Mouse (Mus musculus) layer of hippocampus, postnatal 10 days (tissue): ENCODE data around the gene Spata22. TPM values are rescaled to one million over a fixed set of nuclear protein-coding genes. Genes with fewer than 3 reads are reported as not detected.
A peak's percentile ranks its signal among the peaks of the same experiment; 100 is the strongest.
"Not testable (repeated sequence)": the region's sequence is repeated elsewhere in the genome, so short reads cannot be mapped to it uniquely, and the experiment has no call there.

Experiments used
- DNase-seq, 2 experiments: peaks; one replicate each; pipeline ENCODE4 v3.0.0; 2021; ENCODE audit warnings: low spot score in 2 of 2
- long read RNA-seq: library from polyadenylated mRNA; stranded (forward); transcript quantifications from one replicate; pipeline ENCODE4 v2.0.0, GENCODE M21; 2023
- total RNA-seq, 2 experiments: library from RNA; stranded (reverse); gene quantifications; 2 replicates each; pipeline ENCODE4 v1.2.3; 2021

The Spata22 gene
- not detected for total RNA-seq
- long read RNA-seq: 0 reads

DNA sequence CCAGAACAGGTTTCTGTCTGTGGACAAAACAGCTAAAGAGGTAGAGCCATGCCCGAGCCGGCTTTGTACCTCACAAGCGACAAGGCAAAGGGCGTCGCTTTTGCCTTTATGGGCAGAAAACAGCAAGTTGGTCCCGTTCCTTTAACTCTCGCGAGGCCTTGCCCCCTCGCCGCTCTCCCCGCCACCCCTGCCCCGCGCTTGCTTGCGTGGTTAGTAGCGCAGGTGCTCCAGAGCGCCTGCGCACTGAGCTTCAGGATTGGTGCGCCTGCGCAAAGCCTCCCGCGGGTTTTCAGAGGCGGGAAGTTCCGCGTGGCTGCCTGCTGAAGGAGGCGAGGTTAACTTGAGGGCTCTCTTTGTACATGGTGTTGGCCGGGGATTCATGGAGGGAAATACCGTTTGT, at the start of gene Spata22, which contains the start of the genes Aspa and Gm49340:
Gene Spata22, plus strand, starts transcription at position 300 of the 400 bp plus-strand sequence.
Gene Aspa, minus strand, starts transcription at position 155 of the 400 bp plus-strand sequence.
Gene Gm49340, plus strand, starts transcription at position 300 of the 400 bp plus-strand sequence.
- DNase-seq: no peak

DNA sequence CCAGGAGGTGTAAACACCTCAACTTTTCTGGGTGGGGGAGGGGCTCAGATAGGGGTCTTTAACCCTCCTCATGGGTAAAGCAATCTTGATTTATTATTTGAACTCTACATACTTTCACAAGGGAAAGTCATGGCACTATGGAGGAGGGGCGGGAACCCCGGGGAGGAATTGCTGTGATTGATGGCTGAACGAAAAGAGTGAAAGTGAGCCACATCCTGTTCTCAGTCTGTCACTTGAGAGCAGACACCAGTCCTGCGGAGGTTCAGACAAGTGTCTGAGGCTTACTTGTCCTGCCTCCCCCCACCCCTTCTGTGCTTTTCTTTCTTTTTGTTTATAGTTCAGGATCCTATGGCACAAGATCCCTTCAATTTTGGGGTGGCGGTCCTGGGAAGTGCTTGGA, 48.8 kb upstream of the Spata22 start:
- no peak for DNase-seq

DNA sequence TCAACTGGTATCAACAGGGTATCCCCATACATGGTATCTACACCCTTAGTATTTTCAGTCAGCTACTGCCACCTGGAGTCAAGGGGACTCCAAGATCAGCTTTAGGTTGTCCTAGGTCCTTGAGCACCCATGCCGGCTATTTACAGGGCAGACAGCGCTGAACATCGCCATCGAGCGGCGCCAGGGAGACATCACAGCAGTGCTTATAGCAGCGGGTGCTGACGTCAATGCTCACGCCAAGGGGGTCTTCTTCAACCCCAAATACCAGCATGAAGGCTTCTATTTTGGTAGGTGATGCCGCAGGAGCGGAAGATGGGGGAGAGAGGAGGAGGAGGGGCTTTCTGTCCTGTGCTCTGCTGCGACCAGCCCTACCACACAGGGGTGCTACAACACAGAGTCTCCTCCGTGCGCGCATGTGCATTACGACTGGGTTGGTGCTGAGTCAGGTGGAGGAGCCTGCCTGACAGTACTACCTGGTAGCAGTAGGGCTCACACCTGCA, 48.0 kb upstream of the Spata22 start:
- DNase-seq: peak; percentile 64 to 75

DNA sequence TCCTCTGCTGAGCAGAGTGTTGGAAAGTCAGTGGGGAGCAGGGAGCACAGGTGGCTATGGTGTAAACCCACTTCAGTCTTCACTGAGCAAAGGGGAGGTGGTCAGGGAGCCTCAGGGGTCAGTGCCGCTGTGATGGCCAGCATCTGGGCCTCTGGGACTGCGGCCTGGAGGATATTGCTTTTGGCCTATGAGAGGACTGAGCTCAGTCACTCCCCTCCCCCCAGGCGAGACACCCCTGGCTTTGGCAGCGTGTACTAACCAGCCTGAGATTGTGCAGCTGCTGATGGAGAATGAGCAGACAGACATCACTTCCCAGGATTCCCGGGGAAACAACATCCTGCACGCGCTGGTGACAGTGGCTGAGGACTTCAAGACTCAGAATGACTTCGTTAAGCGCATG, 46.2 kb upstream of the Spata22 start:
- peak in 1 of 2 experiments; percentile 10 for DNase-seq

DNA sequence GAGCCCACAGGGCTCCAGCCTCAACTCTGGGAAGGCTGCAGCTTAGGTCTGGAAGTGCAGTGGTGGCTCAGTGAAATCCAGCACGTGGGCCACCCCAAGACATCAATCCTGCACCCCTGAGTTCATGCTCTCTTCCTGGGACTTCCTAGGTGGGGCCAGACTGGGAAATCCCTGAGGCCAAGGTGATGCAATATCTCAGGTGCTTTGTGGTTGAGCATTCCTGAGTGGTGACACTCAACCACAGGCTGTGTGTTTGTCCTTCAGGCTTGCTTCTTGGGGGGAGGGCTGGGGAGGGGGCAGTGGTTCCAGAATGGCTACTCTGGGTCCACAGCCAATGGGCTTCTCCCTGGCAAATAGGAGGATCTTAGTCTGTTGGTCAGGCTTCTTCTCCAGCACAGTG, 45.6 kb upstream of the Spata22 start:
- DNase-seq: no peak

DNA sequence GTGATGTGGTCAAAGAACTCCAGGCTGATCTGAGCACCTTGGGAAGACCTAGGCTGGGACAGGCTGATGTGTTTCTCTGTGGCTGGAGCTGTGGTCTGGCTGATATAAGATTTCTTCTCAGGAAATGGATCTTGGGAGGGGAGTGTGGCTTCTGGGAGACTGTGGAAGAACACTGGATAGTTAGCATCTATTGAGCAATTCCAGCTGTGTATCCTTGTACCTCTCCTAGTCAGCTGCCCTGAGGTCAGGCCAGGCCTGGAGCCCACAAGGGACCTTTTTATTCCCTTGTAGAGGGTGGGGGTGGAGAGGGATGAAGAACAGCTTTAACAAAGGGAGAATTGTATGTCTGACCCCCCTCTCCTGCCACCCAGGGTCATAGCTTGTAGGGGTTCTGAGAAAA, 45.2 kb upstream of the Spata22 start:
- DNase-seq: no peak

DNA sequence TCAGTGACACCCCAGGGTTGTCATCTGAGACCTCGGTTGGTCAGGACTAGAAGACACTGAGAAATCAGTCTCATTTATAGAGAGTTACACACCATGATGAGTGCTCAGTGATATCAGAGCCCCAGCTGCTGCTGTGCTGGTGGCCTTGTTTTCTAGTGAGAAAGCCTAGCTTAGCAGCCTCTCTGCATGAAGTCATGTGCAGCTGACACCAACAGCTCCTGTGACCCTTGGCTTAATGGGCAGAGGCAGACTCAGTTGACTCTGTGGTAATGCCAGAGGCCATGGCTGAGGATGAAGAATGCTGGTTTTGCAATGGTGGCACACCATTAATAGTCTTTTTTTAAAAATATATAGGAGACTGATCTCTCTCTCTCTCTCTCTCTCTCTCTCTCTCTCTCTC, 39.9 kb upstream of the Spata22 start:
- no peak for DNase-seq

DNA sequence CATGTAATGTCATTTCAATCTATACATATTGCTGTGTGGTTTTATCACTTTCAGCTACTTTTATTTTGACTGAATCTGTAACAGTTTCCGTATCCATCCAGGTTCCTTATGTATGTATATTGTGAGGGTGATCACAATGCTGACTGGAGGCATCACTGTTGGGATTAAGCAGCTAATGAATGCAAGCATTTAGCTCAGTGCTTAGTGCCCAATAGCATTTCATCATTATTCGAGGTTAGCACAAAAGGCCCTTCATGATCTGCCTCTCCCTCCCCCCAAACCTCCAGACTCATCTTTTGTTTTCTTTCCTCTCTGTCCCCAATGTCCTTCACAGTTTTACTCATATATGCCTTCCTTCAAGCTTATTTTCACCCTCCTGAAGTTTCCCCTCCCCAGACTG, 26.4 kb upstream of the Spata22 start:
- DNase-seq: no peak

DNA sequence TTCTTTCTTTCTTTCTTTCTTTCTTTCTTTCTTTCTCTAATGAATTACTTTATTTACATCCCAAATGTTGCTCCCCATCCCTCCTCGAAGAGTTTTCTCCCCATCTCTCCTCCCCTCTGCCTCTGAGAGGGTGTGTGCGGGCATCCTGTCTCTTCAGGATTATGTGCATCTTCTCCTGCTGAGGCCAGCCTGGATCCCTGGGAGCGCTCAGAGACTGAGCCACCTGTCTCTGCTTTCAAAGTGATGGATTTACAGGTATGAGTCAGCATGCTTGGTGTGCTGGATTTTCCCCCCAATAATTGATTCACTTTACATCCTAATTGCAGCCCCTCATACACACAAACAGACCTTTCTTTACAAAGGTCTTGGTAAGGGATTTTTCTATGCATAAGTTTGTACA, 13.6 kb upstream of the Spata22 start:
- no peak for DNase-seq

DNA sequence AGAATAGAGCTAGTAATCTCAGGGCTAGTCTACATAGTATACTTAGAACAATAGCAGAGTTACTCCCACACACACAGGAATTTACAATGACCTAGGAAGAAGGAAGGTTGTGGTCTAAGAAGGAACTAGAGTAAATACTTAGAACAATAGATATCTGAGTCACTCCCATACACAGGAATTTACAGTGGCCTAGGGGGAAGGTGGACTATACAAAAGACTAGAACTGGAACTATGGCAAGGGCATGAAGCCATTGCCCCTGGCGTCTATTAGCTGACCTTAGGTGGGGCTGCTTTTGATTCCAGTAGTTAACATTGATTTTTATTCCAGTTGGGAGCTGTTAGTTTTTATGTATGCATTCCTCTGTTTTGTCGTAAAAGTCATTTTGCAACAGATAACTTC, 11.0 kb upstream of the Spata22 start:
- not testable (repeated sequence) for DNase-seq

DNA sequence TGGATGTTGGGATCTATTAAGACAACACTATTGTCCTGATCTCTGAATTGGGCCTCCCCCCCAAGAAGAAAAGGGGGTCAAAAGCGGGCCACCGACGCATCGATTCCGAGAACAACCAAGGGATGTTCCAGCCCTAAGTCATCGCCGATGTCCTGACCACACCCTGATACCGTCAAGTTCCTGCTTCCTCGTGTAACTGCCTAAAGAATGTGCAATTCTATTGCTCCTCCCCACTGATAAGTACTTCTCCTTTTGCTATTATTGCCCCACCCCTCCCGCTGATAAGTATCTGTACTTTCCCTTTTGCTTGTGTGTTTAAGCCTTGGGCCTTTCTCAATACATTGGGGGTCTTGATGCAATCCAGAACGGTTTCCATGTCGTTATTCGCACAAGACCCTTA, 8.5 kb upstream of the Spata22 start:
- DNase-seq: not testable (repeated sequence)

DNA sequence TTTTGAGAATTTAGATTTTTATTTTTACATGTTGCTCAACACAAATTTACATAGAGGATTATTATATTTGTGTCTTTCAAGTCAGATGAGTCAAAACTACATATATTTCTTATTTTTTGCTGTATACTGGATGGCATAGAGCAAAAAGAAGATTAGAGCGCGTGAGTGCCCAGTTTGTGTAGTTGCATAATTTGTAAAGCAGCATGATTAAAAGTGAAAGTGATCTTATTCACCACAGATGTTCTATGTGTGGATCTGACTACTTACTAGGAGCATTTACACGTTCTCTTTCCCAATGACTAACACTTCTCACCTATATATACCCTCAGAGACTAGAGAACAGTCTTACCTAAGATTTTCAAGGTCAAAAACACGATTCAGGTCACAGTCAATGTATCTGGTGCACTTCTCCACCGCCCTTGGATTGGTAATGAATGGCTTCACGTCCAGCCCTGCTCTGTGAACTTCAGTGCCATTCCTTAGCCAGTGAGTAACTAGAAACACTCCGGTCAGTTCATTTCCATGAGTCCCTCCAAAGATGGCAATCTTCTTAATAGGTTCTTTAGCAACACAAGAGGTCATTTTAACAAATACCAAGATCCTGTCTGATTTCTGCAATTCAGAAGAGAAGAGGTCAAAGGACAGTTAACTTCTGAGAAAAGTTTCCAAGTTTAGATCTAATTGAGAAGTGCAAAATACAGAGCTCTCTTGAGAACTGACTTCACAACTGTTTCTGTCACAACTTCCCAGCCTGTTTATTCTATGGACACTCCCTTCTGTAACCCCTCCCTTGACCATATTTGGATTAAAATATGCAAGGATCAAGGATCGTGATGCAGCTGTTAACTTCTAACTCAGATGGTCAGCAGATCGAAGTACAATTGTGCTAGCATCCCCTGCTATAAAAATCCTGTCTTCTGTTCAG, 5.4 kb upstream of the Spata22 start:
- no peak for DNase-seq

DNA sequence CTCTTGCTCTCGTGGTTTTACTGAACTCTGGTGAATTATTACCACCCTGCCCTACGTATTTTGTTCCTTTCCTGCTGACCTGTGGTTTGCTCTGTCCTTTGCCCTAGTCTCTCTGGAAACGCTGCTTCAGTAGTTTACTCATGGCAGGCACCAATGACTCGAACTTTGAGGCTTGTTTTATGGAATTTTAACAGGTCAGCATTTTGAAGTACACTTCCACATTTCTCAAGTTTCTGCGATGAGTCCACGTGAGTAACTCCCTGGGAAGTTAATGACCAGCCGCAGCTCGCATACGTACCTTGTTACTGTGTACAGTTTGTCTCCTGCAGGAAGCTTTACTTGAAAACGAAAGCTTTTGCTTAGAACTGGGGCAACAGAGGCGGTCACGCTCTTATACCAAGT, 3.1 kb upstream of the Spata22 start:
- no peak for DNase-seq

DNA sequence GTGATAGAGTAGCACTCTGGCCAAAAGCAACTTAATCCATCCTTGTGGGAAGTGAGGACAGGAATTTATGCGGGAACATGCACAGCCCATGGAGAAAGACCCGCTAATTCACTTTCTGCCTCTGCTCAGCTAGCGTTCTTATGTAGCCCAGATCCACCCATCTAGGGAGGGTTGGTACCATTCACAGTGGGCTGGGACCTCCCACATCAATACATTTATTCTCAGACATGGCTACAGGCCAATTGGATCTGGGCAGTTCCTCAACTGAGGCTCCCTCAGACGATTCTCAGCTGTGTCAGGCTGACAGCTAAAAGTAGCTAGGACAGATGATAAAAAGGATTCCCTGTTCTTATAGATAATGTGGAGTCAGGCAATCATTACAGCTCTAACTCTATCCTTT, 2.2 kb upstream of the Spata22 start:
- DNase-seq: no peak

DNA sequence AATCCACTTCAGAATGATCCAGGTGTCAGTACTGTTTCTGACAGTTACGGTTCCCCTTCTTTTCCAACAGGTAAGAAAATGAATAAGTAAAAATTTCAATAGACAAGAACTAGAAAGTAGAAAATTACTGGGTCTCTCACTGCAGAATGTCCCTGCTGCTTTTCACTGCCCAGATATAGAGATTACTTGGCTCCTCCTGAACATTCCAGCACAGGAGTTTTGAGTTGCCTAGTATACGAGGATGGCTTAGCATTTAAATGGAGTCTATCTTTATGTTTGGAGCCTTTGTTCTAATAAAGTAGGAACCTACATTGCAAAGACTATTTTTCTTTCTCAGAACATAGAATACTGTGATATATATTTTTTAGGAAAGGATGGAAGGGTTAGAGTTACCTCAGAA, 3.8 kb downstream of the Spata22 start:
- no peak for DNase-seq

DNA sequence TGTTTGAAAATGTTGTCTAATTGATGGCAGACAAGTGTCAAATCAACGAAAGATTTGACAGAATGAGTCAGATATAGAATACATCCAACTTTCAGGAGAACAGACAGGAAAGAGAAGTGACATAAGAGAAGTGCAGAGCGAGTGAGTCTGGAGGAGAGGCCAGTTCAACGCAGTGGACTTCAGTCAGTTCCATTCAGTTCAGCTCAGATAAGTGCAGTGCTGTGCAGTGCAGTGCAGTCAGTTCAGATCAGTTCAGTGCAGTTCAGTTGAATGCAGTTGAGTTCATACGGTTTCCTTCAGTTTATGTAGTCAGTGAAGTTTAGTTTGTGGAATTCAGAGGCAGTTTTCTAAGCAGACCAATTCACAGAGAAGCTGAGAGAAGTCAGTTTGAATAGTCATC, 7.4 kb downstream of the Spata22 start:
- no peak for DNase-seq

DNA sequence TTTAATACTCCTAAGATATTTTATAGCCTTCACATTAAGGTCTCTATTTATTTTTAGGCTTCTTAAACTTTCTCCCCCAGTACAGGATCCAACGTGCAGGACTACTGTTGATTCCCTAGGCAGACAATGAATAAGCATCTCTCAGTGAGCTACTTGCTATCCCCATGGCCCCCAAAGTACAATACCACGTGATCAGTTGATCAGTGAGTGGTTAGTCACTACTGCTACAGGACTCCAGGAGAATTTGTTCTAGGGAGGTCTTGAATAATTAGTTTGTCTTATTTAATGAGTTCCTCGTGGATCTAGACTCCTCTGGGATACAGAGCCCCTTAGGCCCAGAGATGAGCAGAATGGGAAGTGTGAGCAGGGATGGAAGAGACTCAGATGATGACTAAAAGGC, 20.9 kb downstream of the Spata22 start, which contains the start of gene Olfr20:
Gene Olfr20, plus strand, starts transcription at position 301 of the 400 bp plus-strand sequence.
- DNase-seq: no peak

DNA sequence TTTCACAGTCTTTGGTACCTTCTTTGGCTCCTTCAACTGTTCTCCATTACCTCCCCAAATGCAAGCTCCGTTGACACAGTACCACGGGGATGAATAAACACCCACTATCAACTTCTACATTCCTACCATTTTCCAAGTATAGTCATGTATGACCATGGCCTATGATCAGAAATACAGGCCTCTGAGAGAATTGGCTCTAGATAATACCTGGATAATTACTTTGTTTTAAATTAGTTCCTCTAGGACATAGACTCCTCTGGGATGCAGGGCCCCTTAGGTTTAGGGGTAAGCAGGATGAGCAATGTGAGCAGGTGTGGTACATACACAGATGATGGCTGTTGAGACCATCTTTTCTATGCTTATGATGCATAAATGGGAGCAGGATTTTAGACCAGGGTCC, 41.4 kb downstream of the Spata22 start, which contains the start of gene Olfr376:
Gene Olfr376, plus strand, starts transcription at position 301 of the 400 bp plus-strand sequence.
- no peak for DNase-seq

DNA sequence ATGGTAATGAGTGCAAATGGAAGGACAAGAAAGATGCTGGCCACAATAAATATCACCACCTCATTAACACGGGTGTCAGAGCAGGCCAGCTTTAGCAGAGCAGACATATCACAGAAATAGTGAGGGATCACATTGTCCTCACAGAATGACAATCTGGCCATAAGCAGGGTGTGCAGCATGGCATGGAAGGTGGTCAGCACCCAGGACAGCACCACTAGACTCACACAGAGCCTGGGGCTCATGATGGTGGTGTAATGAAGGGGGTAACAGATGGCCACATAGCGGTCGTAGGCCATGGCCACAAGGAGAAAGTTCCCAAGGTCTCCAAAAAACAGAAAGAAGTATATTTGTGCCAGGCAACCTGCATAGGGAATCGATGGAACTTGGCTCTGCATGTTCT, 65.8 kb downstream of the Spata22 start:
- no peak for DNase-seq
